ENCODE assay signal across 10 mouse cellular contexts in genomic region chr17:47562875-47563274, GRCm38 (mm10).
"Had no signal": no experiment of that assay in that cellular context is flagged by ENCODE, and none has a peak within 500 bp of the region (broad histone marks: within the 10 kb centered on the region; RNA-seq: fewer than 3 reads in every experiment).

No protein-coding gene starts in this region.

- DNase-seq: kidney, adult 8-10 months; kidney, postnatal 10 days; kidney, postnatal 36 days; layer of hippocampus, postnatal 36 days; lung, embryonic 14.5 days; thymus, adult 18-20 months; thymus, postnatal 4 days had no signal

- ATAC-seq: lung, postnatal 0 days; midbrain, embryonic 13.5 days; midbrain, embryonic 16.5 days had no signal
